Mouse (Mus musculus) adrenal gland, adult (tissue): ENCODE results near the gene Abi3.
A peak's percentile ranks its signal among the peaks of the same experiment; 100 is the strongest.

Source experiments
- DNase-seq, 2 experiments: peaks; one replicate each; pipeline ENCODE4 v3.0.0; 2022 to 2023; ENCODE audit warnings: low spot score in 1 of 2; ENCODE audit not compliant: inconsistent age in 2 of 2

Gene Abi3

DNA sequence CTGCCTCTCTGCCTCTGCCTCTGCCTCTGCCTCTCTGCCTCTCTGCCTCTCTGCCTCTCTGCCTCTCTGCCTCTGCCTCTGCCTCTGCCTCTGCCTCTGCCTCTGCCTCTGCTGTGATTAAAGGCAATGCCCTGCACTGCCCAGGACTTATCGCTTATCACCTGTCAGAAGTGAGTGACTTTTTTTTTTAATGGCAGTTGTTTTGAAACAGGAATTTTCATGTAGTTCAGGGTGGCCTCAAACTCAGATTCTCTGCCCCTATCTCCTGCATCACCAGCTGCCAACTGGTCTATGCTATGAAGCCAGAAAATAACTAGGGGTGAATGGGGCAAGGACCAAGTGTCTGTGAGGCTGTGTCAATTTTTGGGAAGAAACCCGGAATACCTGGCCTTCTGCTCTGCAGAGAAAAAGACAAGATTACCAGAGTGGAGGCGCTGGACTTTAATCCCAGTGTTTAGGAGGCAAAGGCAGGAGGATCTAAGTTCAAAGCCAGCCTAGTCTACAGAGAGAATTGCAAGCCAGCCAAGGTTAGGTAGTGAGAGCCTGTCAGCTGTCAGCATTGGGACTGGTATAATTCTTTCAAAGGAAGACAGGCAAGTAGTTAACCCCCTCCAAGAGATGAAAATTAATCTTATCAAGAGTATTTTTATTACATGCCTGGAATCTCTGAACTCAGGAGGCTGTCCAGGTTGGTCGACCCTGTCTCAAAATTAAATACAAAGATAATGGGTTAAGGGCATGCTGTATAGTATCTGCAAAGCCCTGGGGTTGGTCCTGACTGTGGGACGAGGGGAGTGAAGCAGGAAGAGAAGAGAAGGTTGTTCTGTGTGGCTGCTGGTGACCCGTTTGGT, 15.7 kb downstream of the Abi3 start:
- DNase-seq: peak; percentile 9 to 40

DNA sequence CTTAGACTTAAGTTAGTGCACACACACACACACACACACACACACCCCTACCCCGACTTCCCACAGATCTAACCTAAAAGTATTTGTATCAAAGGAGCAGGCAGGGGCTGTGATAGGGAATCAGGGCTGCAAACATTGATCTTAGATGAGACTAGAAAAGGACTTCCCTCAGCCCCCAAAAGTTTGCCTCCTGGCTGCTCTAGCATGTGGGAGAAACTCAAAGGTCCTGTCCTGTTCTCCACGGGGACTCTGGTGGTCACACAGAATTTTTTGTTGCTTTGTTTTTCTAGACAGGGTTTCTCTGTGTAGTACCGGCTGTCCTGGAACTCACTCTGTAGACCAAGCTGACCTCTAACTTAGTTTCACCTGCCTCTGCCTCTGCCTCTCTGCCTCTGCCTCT, 16.7 kb downstream of the Abi3 start:
- DNase-seq: peak; percentile 7 to 39

DNA sequence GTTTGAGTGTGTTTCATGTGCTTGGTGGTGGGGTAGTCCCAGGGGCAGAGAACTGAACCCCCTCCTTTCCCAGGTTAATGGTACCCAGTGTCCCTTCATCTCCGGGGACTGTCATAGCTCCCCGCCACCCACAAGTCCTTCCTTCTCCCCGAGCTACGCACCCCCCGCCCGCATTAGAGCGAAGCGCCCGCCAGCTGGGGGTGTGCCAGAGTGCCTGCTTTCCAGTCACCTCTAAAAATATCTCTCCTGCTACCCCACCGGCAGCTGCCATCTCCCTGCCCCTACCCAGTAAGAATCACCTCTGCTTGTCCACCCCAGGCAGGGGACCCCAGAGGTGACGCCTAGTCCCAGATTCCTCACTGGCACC, 17.4 kb downstream of the Abi3 start:
- peak; percentile 77 to 86 for DNase-seq

DNA sequence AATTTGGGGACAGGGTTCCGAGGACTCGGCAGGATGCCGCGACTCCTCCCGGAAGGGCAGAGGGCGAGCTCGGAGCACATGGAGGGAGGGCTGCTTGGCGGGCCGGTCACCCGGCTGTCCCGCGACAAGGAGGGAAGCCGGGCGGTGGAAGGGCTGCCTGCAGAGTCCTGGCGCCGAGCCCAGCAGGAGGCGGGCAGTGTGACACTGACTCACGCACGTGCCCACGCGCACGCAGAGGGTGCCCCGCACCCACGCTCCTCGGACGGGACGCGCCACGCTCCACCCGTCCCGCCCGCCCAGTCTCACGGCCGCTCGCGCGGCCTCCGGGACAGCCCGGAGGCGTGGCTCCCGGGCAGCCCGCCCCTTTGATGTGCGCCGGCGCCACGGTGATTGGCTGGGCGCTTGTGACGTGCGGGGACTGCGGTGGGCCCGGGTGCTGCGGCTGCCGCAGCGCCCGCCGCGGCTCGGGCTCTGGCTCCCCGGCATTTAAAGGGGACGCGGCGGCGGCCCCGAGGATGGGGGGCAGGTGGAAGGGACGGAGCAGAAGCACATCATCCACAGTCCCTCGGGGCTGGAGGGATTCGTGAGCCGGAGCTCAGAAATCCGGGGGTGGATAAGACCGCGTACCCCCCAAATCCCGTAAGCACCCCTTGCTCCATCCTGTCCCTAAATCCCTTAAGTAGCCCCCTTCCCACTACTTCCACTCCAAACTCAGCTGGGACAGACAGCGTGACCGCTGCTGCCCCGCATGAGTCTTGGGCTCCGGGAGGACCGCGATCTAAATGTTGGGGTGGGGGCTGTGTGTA, 18.0 kb downstream of the Abi3 start, which contains the start of gene Phospho1:
Phospho1 (plus strand) TSS at position 429 of the 806 bp plus-strand sequence.
- peak; percentile 96 to 97 for DNase-seq

DNA sequence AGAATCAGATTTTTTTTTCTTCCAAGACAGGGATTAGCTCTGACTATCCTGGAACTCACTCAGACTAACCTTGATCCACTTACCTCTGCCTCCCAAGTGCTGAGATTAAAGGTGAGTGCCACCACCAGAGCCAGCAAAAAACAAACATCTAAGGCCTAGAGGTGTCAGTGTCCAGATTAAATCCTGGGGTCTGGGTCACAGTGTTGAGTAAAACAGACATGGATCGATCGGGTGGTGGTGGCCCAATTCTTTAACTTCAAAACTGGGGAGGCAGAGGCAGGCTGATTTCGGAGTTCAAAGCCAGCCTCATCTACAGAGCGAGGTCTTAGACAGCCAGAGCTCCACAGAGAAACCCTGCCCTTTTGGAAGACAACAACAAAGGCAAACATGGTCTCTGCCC, 19.8 kb downstream of the Abi3 start:
- peak in 1 of 2 experiments; percentile 33 for DNase-seq

DNA sequence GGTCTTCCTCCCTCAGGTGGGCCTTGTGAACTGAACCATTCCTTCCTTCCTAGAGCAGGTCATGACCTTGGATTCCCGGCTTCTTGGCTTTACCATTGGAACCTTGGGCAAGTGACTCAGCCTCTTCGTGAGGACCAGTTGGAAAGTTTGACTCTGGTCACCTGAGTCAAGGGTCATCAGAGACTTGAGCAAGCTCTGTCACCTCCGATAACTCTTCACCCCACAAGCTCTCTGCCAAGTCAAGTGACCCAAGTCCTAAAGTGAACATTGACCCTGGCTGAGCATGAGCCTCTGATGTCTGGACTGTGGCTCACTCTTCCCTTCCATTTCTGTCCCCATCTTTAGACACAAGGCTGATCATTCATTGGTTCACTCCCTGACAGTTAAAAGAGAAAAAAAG, 20.8 kb downstream of the Abi3 start:
- peak in 1 of 2 experiments; percentile 57 for DNase-seq

DNA sequence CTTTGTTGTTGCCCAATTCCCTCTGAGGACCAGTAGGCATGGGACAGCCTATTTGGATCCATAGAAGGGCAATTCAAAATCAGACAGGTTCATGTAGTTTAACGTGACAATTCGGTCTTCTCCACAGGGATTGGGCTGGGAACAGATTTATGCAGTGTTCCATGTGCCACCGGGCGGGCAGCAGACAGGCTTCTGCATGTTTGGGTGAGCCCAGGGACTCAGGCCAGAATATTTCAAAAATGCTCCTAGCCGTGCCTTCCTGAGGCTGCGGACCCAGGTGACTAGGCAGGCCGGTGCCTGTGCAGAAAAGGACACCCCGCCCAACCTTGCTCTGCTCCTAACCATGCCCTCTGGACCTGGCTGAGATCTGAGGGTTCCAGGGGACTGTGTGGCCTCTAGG, 23.1 kb downstream of the Abi3 start:
- peak in 1 of 2 experiments; percentile 30 for DNase-seq

DNA sequence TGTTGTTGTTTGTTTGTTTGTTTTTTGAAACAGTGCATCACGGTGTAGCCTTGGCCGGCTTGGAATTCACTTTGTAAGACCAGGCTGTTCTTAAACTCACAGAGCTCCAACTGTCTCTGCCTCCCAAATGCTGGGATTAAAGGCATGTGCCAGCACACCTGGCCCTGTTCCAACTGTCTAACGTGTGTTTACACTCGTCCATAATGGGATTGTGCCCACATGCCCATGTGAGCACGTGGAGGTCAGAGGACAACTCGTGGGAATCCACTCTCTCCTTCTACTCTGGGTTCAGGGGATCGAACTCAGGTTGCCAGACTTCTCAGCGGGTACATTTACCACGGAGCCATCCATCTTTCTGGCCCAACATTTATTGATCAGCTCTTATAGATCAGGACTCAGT, 26.9 kb downstream of the Abi3 start:
- DNase-seq: no peak

DNA sequence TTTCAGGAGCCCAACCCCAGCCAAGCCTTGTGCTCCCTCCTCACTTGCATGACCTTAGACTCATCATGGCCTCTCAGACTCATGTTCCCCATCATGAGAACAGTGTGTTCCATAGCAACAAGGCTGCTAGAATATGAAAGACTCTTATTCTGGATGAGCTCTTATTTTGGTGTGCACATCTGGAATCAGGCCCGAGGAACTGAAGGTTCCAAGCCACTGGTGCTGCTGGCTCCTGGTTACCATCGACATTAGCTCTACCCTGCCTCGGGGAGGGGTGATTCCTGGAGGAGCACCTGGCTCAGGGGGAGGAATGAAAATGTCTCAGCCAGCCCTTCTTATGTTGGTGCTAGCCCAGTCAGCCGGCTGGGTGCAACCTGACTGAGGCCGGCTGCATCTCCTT, 27.4 kb downstream of the Abi3 start:
- DNase-seq: no peak

DNA sequence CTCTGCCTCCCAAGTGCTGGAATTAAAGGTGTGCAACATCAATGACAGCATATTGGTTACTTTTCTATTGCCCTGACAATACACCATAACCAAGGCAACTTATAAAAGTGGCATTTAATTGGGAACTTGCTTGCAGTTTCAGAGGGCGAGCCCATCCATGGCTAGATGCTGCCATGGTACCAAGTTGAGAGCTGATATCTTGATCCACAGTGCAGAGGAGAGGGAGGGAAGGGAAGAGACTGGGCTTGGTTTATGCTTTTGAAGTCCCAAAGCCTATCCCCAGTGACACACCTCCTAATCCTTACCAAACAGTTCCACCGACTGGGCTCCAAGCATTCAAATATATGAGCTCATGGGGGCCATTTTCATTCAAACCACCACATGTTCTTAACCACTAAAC, 28.2 kb downstream of the Abi3 start:
- DNase-seq: no peak

DNA sequence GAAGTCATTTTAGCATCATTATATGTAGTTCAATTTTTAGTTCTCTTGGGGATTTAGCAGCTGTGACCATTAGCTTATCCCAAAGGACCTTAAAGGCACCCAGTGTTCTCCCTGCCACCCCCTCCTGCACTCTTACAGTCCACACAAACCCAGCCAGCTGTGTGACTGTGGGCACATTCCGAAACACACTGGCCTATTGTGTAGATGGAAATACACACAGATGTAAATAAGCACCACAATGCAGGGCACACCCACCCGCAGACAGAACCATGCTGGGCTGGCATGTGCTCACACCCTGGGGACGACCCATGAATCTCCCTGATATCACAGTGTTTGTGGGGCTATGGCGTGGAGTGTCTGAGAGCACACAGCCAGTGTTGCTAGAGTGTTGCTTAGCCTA, 30.1 kb downstream of the Abi3 start:
- peak in 1 of 2 experiments; percentile 23 for DNase-seq

DNA sequence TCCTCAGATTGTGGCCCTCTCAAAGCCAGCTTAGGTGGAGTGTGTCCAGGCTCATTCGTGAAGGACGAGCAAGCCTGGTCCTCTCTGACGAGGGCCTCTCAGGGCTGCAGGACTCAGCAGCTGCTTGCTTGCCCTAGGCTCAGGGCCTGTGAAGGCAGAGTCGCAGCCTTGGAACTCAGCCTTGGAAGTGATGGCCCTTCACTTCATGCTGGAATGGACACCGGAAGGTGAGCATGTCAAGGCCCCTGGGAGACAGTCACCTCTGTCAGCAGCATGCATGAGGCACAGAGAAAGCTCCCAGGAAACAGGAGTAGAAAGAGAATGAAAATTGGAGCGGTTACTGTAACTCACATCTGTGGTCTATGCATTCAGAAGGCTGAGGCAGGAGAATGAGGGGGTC, 30.5 kb downstream of the Abi3 start:
- DNase-seq: peak; percentile 48 to 73

DNA sequence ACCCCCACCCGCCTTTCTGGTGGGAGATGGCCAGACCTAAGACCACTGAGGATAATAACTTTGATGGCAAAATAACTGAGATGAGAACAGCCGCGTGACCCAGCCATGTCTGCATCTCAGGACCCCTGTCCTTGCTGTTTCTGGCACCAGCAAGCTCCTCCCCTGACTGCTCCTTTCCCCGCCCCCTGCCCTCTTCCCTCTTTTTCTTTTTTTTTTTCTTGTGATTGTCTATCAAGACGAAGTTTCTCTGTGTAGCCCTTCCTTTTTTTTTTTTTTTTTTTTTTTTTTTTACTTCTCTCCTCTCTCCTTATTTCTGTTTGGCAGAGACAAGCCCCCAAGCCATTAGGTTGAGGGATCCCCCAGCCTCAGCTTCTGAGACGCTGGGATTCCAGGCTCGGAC, 31.4 kb downstream of the Abi3 start:
- no peak for DNase-seq

DNA sequence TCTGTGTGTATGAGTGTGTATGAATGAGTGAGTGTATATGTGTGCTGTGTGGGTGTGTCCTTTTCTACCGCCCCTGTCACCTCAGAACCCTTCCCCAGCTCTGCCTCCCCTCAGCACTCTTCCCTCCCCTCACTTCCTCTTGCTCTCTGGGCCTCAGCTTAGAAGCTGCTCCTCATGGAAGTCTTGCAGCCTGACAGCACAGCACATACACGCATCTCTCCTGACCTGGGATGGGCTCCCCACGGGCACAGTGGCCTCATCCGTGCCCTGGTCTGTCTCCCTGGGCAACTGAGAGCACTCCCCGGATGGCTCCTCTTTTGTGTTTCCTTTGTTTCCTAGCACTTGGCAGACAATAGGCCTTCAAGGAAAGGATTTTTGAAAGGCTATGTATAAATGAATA, 32.7 kb downstream of the Abi3 start:
- peak in 1 of 2 experiments; percentile 22 for DNase-seq

DNA sequence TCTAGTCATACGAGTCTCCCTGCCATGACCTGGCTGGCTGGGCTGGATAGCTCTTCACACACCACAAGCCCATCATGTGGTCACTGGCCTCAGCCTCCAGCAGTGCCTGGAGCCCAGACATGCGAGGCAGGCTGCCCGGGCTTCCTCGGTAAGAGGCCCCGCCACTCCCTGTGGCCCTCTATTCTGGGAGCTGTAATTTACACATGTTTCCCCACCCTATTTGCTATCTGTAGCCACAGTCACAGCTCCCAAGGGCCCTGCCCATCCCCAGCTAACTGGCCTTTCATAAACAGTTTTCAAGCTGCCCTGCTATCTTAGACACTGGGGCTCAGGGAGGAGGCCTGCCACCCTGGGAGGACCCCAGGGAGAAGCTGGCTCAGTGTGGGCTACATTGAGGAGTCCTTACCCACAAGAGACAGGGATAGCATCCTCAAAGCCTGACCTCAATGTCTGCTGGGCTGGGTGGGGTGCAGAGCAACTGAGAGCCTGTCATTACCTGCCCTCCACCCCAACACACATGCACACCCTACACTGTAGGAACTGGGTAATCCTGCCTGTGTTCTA, 33.7 kb downstream of the Abi3 start:
- peak in 1 of 2 experiments; percentile 23 for DNase-seq

DNA sequence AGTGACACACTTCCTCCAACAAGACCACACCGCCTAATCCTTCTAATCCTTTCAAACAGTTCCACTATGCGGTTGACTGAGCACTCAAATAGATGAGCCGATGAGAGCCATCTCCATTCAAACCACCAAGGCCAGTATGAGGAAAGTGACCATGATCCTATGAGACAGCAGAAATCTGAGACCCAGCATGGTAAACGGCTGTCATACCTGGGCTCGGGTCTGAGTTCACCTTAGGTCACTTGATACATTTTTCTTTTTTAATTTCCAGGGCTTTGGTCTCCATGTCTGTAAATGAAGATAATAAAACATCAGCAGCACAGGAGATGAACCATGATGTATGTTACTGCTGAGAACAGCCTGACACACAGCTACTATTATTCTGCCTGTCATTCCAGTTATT, 34.4 kb downstream of the Abi3 start:
- no peak for DNase-seq

DNA sequence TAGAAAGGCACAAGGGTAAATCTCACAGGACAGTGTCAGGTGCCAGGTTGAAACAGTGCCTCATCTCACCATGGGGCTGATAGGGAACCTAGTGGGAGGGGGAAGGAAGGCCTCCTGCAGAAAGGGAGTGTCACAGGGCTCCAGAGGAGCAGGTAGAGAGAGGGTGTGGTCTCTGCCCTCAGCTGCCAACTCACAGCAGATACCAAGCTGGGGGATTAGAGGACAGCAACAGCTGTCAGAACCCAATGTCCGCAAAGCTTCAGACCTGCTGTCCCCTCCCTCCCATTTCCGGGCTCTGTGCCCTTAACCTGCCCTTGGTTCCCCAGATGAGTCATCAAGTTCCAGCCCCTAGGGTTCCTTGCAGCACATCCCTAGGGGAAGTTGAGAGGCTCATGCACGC, 36.7 kb downstream of the Abi3 start:
- DNase-seq: peak; percentile 75 to 90

DNA sequence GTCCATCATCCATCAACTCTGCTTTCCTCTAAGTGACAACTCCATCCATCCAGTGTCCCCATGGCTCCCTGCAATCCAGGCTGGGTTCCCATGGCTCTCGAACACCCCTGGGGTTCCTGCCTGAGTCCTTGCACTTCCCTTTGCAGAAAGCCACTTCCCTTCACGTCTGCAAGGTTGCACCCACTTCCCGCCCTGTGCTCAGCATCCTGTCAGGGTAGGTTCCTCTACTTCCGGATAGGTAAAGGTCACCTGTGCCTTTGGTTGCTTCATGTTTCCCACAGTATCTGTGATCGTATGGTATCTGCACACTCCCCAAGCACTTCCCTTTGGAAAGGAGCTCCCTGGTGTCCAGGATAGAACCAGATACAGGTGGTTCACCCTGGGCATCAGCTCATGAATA, 37.3 kb downstream of the Abi3 start:
- peak in 1 of 2 experiments; percentile 48 for DNase-seq

DNA sequence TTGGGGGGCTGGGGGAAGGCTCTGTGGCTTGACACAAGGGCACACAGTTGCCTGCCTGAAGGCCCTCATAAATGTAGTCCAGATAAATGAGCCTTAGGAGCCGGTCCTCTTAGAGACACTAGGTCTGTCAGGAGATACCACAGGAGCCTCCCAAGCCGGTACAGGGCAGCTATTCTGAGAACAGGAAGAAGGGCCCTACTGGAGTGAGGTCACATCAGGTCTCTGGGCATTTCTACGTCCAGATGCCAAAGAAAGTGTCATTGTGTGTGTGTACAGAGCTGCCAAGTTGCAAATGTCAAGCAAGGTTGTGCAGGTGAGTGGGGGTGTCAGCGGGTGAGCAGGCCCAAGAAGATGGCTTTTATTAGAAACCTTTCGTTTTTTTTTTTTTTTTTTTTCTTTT, 46.7 kb downstream of the Abi3 start:
- DNase-seq: peak in 1 of 2 experiments; percentile 67

DNA sequence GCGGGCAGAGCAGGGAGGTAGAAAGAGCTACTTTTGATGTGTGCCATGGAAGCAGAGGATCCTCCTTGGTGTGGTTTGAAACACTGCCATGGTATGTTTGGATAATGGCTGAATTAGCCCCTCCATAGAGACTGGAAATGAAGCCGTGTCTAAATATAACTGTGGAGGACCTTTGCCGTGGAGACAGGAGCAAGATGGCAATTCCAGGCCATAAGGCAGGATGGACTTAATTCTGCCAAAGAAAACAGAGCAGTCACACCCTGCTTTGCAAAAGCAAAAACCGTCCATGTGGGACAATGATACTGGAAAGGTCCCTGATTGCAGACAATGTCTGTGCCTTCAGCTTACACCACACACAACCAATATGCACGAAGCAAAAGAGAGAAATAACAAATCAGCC, 48.1 kb downstream of the Abi3 start:
- DNase-seq: no peak

DNA sequence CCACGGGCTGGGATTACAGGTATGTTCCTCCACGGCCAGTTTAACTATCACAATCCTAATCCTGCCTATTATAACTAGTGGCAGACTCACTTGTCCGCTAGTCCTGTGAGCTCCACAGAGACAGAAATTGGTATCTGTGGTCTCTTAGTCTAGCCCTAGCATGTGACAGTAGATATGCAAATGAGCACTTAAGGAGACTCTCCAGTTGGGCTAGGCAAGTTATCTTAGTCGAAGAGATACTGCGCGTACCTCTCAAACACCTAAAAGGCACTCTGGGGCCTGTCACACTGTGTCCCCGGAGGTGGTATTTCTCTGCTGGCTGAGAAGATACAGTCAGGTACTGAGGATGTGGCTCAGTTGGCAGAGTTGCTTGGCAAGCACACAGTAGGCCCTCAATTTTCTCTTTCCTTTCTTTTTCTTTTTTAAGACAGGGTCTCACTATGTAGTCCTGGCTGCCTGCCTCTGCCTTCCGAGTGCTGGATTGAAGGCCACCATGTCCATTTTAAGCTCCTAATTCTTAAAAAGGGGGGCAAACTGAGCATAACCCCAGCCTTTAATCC, 49.2 kb downstream of the Abi3 start:
- DNase-seq: no peak
